Mouse (Mus musculus) kidney, adult 2 months (tissue): ENCODE measurements around the gene Hunk.

Source experiments
- CTCF ChIP-seq: fragments of 200-500 bp; conservative IDR thresholded peaks from 2 replicates; pipeline ENCODE4 v1.5.1; 2011; ENCODE audit warnings: low read depth, mild to moderate bottlenecking, control low read depth, low read length, moderate library complexity, mixed read lengths; ENCODE audit not compliant: insufficient read depth, insufficient read length
- POLR2A ChIP-seq: fragments of 200-500 bp; IDR thresholded peaks from one replicate; pipeline ENCODE4 v1.6.1; 2011; ENCODE audit warnings: low read depth, low read length, control low read depth

GRCm38 (mm10) chr16:90544175-90544574, 158.4 kb downstream of the Hunk start:
- TF ChIP-seq POLR2A (no peak), CTCF (no peak)
